Mouse (Mus musculus): ENCODE data around the gene Ptger1. TPM values are rescaled to one million over a fixed set of nuclear protein-coding genes. Genes with fewer than 3 reads are reported as not detected.

Gene Ptger1
- polyA plus RNA-seq, 1 experiment = 0.51 TPM

DNA sequence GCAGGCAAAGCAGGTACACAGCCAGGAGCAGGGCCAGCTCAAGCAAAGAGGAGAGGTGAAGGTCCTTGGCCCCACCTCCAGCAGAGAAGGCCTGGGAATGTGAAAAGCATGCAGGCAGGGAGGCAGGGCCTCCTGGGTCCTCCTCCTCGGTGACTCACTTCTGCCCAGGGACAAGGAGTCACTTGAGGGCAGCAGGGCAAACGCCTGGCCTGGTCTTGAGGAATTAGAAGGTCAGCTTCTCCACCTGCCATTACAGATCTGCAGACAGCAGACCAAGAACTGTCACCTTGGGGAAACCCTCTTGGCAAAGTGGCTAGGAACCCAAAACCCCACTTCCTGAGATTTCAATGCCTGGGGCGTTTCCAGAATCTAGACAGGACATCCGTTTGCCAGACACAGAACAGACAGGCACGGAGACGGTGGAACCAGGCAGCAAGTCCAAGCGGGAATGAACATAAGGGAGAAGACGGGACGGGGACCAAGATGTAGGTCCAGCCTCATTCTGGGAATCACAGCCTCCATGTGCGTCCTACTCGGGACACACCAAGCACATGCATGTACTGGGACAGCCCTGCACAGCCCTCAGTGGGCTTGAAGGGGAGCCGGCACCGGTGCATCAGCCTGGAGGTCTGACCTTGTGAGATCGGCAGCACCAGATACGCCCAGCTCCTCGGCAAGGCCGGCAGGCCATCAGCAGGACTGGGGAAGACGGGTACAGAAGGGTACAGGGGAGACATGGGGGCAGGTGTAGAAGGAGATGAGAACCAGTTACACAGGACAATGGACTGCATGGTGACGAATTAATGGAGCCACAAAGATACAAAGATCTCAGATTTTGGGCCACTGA is 31.1 kb downstream of the Ptger1 start:
- Histone ChIP-seq H3K4me1 (ENCODE audit: control insufficient read depth, insufficient read depth, low read length) (peaks cover 16% of the 10 kb centered on the region), H3K4me3 (ENCODE audit: control insufficient read depth, low read depth, low read length) (peak overlapping the region; percentile 92), H3K36me3 (ENCODE audit: control insufficient read depth, insufficient read depth, low read length) (no peaks in the 10 kb centered on the region), H3K27ac (ENCODE audit: control insufficient read depth, insufficient read depth, low read depth, low read length) (peak overlapping the region; percentile 45), H3K27me3 (ENCODE audit: control insufficient read depth, insufficient read depth, low read length) (no peaks in the 10 kb centered on the region)
- TF ChIP-seq POLR2A (IDR thresholded peaks at IDR 0.05; ENCODE audit: control insufficient read depth, low read depth, low read length) = no peak; the same call in 1 of the 2 replicates
- TF ChIP-seq CTCF (IDR thresholded peaks at IDR 0.05; ENCODE audit: control insufficient read depth, insufficient read depth, insufficient replicate concordance, low read depth, low read length) = no peak

GRCm38 (mm10) chr8:83698291-83698660 is 31.8 kb downstream of the Ptger1 start:
- Histone ChIP-seq H3K36me3 (ENCODE audit: control insufficient read depth, insufficient read depth, low read length) (no peaks in the 10 kb centered on the region), H3K4me1 (ENCODE audit: control insufficient read depth, insufficient read depth, low read length) (peaks cover 16% of the 10 kb centered on the region), H3K4me3 (ENCODE audit: control insufficient read depth, low read depth, low read length) (peak overlapping the region; percentile 92), H3K27me3 (ENCODE audit: control insufficient read depth, insufficient read depth, low read length) (no peaks in the 10 kb centered on the region), H3K27ac (ENCODE audit: control insufficient read depth, insufficient read depth, low read depth, low read length) (peak overlapping the region; percentile 45)
- no peak for TF ChIP-seq POLR2A (IDR thresholded peaks at IDR 0.05; ENCODE audit: control insufficient read depth, low read depth, low read length)
- no peak for TF ChIP-seq CTCF (IDR thresholded peaks at IDR 0.05; ENCODE audit: control insufficient read depth, insufficient read depth, insufficient replicate concordance, low read depth, low read length)

GRCm38 (mm10) chr8:83698661-83699453 is 32.4 kb downstream of the Ptger1 start, which contains the start of gene Pkn1:
Gene Pkn1 (minus strand): TSS chr8:83699179.
- Histone ChIP-seq H3K4me1 (ENCODE audit: control insufficient read depth, insufficient read depth, low read length) (peaks cover 16% of the 10 kb centered on the region), H3K36me3 (ENCODE audit: control insufficient read depth, insufficient read depth, low read length) (no peaks in the 10 kb centered on the region), H3K4me3 (ENCODE audit: control insufficient read depth, low read depth, low read length) (peak within 1 kb of the TSS; percentile 92), H3K27ac (ENCODE audit: control insufficient read depth, insufficient read depth, low read depth, low read length) (peak within 1 kb of the TSS; percentile 82), H3K27me3 (ENCODE audit: control insufficient read depth, insufficient read depth, low read length) (no peaks in the 10 kb centered on the region)
- TF ChIP-seq CTCF (IDR thresholded peaks at IDR 0.05; ENCODE audit: control insufficient read depth, insufficient read depth, insufficient replicate concordance, low read depth, low read length) = no peak
- peak; percentile 65 for TF ChIP-seq POLR2A (IDR thresholded peaks at IDR 0.05; ENCODE audit: control insufficient read depth, low read depth, low read length)

DNA sequence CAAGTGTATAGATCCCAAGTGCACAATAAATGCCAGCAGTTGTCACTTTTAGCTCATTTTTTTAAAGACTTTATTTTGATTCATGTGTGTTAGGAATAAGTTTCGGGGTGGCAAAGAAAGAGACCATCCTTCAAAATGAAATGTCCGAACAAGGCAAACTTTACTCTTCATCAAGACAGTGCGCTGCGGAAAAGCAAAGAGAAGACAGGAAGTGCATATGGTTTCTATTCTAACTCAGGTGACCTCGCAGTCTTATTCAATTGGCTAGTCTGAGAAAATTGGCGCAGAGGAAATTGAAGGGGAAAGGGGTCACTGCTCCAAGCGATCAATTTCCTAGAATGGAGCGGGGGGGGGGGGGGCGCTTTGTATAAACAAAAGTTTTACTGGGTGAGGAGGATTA is 33.1 kb downstream of the Ptger1 start:
- Histone ChIP-seq H3K36me3 (ENCODE audit: control insufficient read depth, insufficient read depth, low read length) (no peaks in the 10 kb centered on the region), H3K27me3 (ENCODE audit: control insufficient read depth, insufficient read depth, low read length) (no peaks in the 10 kb centered on the region), H3K4me1 (ENCODE audit: control insufficient read depth, insufficient read depth, low read length) (peaks cover 16% of the 10 kb centered on the region), H3K27ac (ENCODE audit: control insufficient read depth, insufficient read depth, low read depth, low read length) (peak overlapping the region; percentile 65; the same call in 1 of the 2 replicates), H3K4me3 (ENCODE audit: control insufficient read depth, low read depth, low read length) (peak overlapping the region; percentile 85)
- TF ChIP-seq CTCF (IDR thresholded peaks at IDR 0.05; ENCODE audit: control insufficient read depth, insufficient read depth, insufficient replicate concordance, low read depth, low read length) (no peak), POLR2A (IDR thresholded peaks at IDR 0.05; ENCODE audit: control insufficient read depth, low read depth, low read length) (no peak)

DNA sequence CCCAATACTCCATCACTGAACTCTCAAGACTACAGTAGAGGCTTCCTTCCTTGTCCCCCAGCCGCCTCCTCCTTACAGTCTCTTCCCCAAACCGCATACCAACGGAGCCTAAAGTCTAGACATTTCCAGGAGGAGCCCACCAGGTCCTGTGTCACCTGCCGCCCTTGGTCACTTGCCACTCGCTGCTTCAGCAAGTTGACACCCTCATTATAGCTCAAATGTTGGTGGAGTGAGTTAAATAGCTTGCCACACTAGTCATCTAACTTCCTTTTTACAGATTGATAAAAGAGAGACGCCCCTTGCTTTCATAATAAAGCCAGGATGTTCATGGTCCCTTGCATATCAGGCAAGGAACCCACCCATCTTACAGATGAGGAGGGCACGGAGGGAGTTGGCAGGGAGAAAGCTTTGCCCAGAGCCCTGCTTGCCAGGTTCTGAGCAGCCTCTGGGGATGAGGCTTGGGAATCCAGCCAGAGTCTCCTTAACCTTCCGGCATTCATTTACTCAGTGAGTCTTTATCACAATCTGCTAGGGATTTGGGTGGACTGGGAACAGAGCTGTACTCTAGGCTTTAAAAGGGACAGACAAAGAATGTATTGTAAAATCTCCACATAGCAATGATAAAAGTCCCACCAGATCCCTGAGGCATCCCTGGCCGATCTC is 34.1 kb downstream of the Ptger1 start:
- H3K4me1 ChIP-seq (ENCODE audit: control insufficient read depth, insufficient read depth, low read length) = peaks cover 16% of the 10 kb centered on the region
- H3K27me3 ChIP-seq (ENCODE audit: control insufficient read depth, insufficient read depth, low read length) = no peaks in the 10 kb centered on the region
- H3K36me3 ChIP-seq (ENCODE audit: control insufficient read depth, insufficient read depth, low read length) = no peaks in the 10 kb centered on the region
- 0 out of 2 replicates have a peak overlapping the region, but pooled peaks have one; percentile 20 for H3K27ac ChIP-seq (ENCODE audit: control insufficient read depth, insufficient read depth, low read depth, low read length)
- H3K4me3 ChIP-seq (ENCODE audit: control insufficient read depth, low read depth, low read length) = no peak overlapping the region
- TF ChIP-seq CTCF (IDR thresholded peaks at IDR 0.05; ENCODE audit: control insufficient read depth, insufficient read depth, insufficient replicate concordance, low read depth, low read length) (no peak), POLR2A (IDR thresholded peaks at IDR 0.05; ENCODE audit: control insufficient read depth, low read depth, low read length) (no peak)

DNA sequence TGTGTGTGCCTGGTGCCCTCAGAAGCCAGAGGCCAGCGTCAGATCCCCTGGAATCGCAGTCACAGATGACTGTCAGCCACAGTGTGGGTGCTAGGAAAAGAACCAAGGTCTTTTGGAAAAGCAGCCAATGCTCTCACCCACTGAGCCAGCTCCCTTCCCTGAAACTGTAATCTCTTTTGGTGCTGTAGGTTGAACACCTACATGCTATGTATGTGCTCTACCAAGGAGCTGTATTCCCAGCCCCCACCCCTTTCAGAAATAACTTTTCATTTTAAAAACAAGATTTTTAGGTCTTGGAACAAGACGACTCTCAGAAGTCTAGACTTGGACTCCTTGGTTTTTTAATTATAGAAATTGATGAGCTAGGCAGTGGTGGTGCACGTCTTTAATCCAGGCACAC is 36.9 kb downstream of the Ptger1 start:
- Histone ChIP-seq H3K4me1 (ENCODE audit: control insufficient read depth, insufficient read depth, low read length) (peaks cover 15% of the 10 kb centered on the region), H3K27ac (ENCODE audit: control insufficient read depth, insufficient read depth, low read depth, low read length) (no peak overlapping the region), H3K4me3 (ENCODE audit: control insufficient read depth, low read depth, low read length) (no peak overlapping the region), H3K27me3 (ENCODE audit: control insufficient read depth, insufficient read depth, low read length) (no peaks in the 10 kb centered on the region), H3K36me3 (ENCODE audit: control insufficient read depth, insufficient read depth, low read length) (no peaks in the 10 kb centered on the region)
- no peak for TF ChIP-seq POLR2A (IDR thresholded peaks at IDR 0.05; ENCODE audit: control insufficient read depth, low read depth, low read length)
- no peak for TF ChIP-seq CTCF (IDR thresholded peaks at IDR 0.05; ENCODE audit: control insufficient read depth, insufficient read depth, insufficient replicate concordance, low read depth, low read length)
